Mouse (Mus musculus): ENCODE data around the gene Hist1h2bk.
"Not testable (repeated sequence)": the region's sequence is repeated elsewhere in the genome, so short reads cannot be mapped to it uniquely, and the experiment has no call there.

The Hist1h2bk gene

DNA sequence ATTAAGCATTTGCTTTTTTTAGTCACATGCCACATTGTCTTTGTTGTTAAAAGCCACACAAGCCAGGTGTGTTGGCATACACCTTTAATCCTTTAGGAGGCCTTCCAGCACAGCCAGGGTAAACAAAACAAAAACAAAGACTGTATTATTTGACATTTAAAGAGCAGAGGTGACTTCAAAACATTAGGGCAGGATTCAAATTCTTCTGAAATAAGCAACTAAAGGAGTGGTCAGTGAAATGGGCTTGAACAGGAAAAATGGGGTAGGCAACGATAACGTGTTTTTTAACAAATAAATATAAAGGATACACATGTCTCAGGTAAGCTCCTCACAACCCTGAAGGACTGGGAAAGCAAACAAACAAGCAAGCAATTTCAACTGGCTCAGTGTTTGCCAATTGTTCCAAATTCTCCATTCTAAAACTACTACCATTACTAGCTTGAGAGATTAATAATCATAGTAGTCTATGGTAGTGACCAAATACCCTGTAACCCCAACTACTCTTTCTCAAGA is 4.3 kb downstream of the Hist1h2bk start:
- no peak for DNase-seq (ENCODE audit: low spot score in 2 of 2)

- no peak for DNase-seq (ENCODE audit: low spot score in 2 of 2)
Measured at GRCm38 (mm10) chr13:22040464-22041141, 4.9 kb downstream of the Hist1h2bk start.

GRCm38 (mm10) chr13:22041142-22041536 is 5.5 kb downstream of the Hist1h2bk start, which contains the start of gene Hist1h4i:
TSS of gene Hist1h4i (minus strand) at chr13:22041362.
- DNase-seq (ENCODE audit: low spot score in 2 of 2) = peak; percentile 94 to 99

- DNase-seq (ENCODE audit: low spot score in 2 of 2) = no peak
Measured at GRCm38 (mm10) chr13:22041651-22042567, 6.2 kb downstream of the Hist1h2bk start.

GRCm38 (mm10) chr13:22042568-22043502 is 7.2 kb downstream of the Hist1h2bk start, which contains the start of the genes Hist1h2ag and Hist1h2bj:
TSS of gene Hist1h2ag (minus strand) at chr13:22042944.
TSS of gene Hist1h2bj (plus strand) at chr13:22043214.
- DNase-seq (ENCODE audit: low spot score in 2 of 2) = peak; percentile 95 to 96

DNA sequence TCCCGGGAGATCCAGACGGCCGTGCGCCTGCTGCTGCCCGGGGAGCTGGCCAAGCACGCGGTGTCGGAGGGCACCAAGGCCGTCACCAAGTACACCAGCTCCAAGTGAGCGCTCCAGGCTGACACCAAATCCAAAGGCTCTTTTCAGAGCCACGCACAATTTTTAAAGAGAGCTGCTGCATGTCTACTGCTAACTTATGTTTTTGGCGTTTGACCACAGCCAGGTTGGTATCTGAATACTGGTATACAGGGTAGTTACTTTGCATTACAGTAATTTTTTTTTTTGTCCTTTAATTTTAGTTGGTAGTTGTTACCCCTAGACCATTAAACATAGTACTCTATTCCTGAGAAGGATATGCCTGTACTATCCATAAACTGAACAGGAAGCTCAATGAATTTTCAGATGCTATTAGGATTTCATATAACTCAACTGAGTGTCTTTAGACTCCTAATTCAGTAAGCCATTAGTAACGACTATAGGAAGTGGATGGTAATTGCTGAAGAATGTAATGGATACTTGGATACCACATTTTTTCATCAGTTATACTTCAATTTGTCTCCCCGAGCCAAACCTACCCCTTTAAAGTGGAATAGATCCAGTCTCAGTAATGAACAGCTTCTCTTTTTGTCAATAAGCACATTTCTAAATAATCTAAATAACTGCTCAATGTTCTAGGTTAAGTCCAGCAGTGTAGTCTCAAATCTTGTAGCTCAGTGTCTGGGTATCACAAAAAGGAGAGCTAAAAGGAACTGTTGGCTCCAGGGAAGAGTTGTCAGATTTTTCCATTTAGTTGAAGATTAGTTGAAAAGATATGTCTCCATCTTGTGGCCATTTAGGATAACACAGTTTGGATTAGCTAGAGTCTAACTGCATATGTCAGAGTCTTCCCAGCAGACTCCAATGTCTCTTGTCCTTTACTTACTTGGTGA is 8.1 kb downstream of the Hist1h2bk start:
- DNase-seq (ENCODE audit: low spot score in 2 of 2) = no peak

- DNase-seq (ENCODE audit: low spot score in 2 of 2) = no peak
Measured at GRCm38 (mm10) chr13:22044432-22045155, 8.9 kb downstream of the Hist1h2bk start.

DNA sequence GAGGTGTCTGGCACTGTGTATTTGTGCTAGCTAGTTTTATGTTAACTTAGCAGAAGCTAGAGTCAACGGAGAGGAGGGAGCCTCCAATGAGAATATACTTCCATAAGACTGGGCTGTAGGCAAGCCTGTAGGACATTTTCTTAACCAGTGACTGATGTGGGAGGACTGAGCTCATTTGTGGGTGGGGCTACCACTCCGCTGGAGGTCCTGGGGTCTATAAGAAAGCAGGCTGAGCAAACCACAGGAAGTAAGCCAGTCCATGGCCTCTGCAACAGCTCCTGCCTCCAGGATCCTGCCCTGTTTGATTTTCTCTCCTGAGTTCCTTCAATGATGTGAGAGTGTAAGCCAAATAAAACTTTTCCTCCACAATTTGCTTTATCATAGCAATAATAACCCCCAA is 9.6 kb downstream of the Hist1h2bk start:
- no peak for DNase-seq (ENCODE audit: low spot score in 2 of 2)

DNA sequence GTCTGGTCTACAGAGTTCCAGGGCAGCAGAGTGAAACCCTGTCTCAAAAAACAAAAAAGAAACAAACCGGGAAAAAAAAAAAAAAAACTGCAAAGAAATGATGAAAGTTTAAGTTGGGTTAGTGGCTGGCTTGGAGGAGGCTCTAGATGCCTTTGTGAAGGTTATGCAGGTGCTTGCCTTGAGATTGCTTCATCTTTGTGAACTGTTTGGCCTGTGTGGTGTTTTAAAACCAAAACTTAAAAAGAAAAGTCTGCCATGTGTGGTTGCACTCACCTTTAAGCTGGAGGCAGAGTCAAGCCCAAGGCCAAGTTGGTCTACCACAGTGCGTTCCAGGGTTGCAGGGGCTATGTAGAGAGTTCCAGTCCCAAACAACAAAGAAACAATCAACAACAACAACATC is 13.4 kb downstream of the Hist1h2bk start:
- DNase-seq (ENCODE audit: low spot score in 2 of 2) = no peak

- no peak for DNase-seq (ENCODE audit: low spot score in 2 of 2)
Measured at GRCm38 (mm10) chr13:22049737-22050440, 14.2 kb downstream of the Hist1h2bk start.

DNA sequence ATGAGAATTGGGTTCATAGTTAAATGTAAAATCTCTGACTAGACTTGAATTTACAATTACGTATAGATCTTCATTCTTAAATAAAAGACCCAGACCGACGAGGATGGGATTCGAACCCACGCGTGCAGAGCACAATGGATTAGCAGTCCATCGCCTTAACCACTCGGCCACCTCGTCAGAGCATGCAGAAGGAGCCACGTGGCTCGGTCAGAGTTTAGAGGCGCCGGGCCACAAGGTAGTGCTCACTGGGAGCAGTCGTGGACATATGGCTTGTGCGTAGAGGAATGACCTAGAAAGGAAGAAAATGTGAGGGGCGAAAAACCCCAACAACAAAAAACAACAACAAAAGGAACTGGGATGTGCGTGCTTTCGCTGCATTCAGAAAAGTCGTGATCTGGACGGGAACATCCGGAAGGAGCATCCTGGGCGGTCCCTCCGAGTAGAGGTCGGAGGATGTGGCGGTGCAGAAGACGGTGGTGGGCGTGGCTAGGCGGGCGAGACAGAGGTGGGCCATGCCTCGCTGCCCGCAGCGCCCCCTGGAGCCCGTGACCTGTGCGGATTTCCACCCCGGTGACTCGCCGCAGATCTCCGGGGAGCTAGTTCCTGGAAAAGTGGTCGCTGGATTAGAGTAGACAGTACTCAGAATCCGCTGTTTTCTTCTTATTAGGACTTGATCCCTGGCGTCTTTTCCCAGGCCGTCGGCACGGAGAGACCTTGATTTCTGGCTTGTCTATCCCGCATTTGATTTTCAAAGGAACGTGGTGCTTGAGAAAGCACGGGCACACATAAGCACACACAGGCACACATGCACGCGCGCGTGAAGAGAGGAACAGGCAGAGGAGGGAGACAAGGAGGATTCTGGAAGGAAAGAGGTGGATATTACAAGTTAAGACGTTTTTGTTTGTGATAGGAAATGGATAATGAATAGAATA is 15.2 kb downstream of the Hist1h2bk start:
- DNase-seq (ENCODE audit: low spot score in 2 of 2) = peak; percentile 74 to 91

DNA sequence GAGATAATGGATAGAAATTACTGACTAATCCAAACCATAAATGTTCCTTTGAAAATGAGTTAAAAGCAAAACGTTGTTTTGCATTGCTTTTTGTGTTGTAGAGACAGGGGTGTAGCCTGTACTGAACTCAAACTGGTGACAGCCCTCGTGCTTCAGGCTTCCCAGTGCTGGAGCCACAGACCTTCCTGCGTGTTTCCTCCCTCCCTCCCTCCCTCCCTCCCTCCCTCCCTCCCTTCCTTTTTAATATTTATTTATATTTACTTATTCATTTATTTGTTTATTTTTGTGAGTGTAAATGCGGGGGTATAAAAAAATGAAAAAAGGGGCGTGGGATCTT is 15.8 kb downstream of the Hist1h2bk start:
- DNase-seq (ENCODE audit: low spot score in 2 of 2) = no peak

DNA sequence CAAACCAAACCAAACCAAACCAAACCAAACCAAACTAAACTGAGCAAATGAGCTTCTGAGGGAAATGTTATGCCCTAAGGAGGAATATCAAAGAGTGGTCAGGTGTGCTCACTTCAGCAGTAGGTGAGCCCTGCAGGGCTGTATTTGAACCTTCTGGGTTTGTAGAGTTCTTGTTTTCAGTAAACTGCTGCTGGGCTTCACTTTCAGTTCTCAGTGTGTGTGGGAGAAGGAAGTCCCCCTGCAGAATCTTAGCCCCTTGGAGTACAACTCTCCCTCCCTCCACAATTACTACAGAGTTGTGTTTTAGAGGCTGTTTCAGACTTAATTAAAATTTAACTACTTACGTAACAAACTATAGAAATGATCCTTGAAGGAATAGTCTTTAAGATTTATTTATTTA is 18.1 kb downstream of the Hist1h2bk start:
- no peak for DNase-seq (ENCODE audit: low spot score in 2 of 2)

DNA sequence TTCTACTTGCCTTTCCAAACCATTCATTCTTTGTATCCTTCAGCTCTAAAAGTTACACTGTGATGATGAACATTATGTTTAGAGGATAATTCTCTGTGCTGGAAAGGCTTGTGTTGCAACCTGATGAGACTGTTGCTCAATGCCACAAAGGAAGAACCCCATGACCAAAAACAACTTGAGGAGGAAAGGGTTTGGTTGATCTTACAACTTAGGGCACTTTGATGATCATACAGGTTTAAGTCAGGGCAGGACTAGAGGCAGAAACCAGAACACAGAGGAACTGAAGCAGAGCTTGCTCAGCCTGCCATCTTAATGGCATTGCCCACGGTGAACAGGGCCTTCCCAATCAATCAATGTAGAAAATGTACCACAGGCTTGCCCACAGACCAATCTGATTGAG is 25.8 kb downstream of the Hist1h2bk start:
- no peak for DNase-seq (ENCODE audit: low spot score in 2 of 2)

GRCm38 (mm10) chr13:22063468-22063867 is 27.8 kb downstream of the Hist1h2bk start:
- no peak for DNase-seq (ENCODE audit: low spot score in 2 of 2)

GRCm38 (mm10) chr13:22084140-22084539 is 48.5 kb downstream of the Hist1h2bk start, which contains the start of gene Vmn1r188:
TSS of gene Vmn1r188 (plus strand) at chr13:22084440.
- DNase-seq (ENCODE audit: low spot score in 2 of 2) = not testable (repeated sequence)
